Mouse (Mus musculus) stomach, postnatal 0 days (tissue): ENCODE results near the gene Dcaf17. TPM values are rescaled to one million over a fixed set of nuclear protein-coding genes. Genes with fewer than 3 reads are reported as not detected.

Source experiments
- ATAC-seq: fragments of 200-750 bp; cut with Nextera tagmentation; 2 replicates; pipeline ENCODE4 v1.8.0; 2017; ENCODE audit not compliant: low FRiP score, low TSS enrichment
- DNase-seq: peaks from one replicate; pipeline ENCODE4 v3.0.0-alpha.2; 2016; ENCODE audit warnings: low spot score
- H3K27ac ChIP-seq: fragments of 300-500 bp; sonication (generic); replicated peaks from 2 replicates; pipeline ENCODE4 v1.5.1; 2014; ENCODE audit warnings: mild to moderate bottlenecking, control low read depth
- H3K27me3 ChIP-seq: fragments of 300-500 bp; sonication (generic); 2 replicates; pipeline ENCODE4 v1.6.1; 2014; ENCODE audit warnings: low read length; ENCODE audit not compliant: control insufficient read depth, insufficient read depth
- H3K36me3 ChIP-seq: fragments of 300-500 bp; sonication (generic); 2 replicates; pipeline ENCODE4 v1.6.1; 2014; ENCODE audit warnings: low read length, mixed read lengths; ENCODE audit not compliant: control insufficient read depth, insufficient read depth
- H3K4me1 ChIP-seq: fragments of 300-500 bp; sonication (generic); replicated peaks from 2 replicates; pipeline ENCODE4 v1.6.1; 2014; ENCODE audit warnings: antibody characterized with exemption; ENCODE audit not compliant: control insufficient read depth, insufficient read depth
- H3K4me2 ChIP-seq: fragments of 300-500 bp; sonication (generic); replicated peaks from 2 replicates; pipeline ENCODE4 v1.6.1; 2014; ENCODE audit warnings: low read depth, mild to moderate bottlenecking, control low read depth, moderate library complexity
- H3K4me3 ChIP-seq: fragments of 300-500 bp; sonication (generic); 2 replicates; pipeline ENCODE4 v1.5.1; 2014; ENCODE audit warnings: low read depth, low read length, control low read depth
- H3K9ac ChIP-seq: fragments of 300-500 bp; sonication (generic); 2 replicates; pipeline ENCODE4 v1.6.1; 2014; ENCODE audit warnings: mild to moderate bottlenecking, low read length, control low read depth, mixed read lengths
- H3K9me3 ChIP-seq: fragments of 300-500 bp; sonication (generic); 2 replicates; pipeline ENCODE4 v1.6.1; 2016; ENCODE audit warnings: low read length; ENCODE audit not compliant: control insufficient read depth
- CTCF ChIP-seq: IDR thresholded peaks from 2 replicates; pipeline ENCODE4 v1.5.1; 2016; ENCODE audit warnings: antibody characterized with exemption, low read depth, mild to moderate bottlenecking, moderate library complexity
- EP300 ChIP-seq: optimal IDR thresholded peaks from 2 replicates; pipeline ENCODE3; 2016; ENCODE audit warnings: antibody characterized with exemption
- WGBS: fragments of 180-500 bp; shearing (Covaris S2); extraction: QIAGEN DNeasy Blood & Tissue Kit; methylation state at CpG from one replicate; pipeline ENCODE4 v1.1.7; 2014; 5-methylcytosine and 5-hydroxymethylcytosine counted together
- polyA plus RNA-seq: library from polyadenylated mRNA; unstranded; fragments of >200 nt; fragmentation: Nextera tagmentation; extraction: Ambion mirVana; gene quantifications from 2 replicates; pipeline ENCODE4 v1.2.1, GENCODE M21; 2015

Dcaf17 gene
- polyA plus RNA-seq, 1 experiment from 2014 or later: 28.7 TPM

- Histone ChIP-seq H3K4me2 (no peak overlapping the region), H3K27me3 (no peaks in the 10 kb centered on the region), H3K9me3 (no peaks in the 10 kb centered on the region), H3K36me3 (peaks cover 7% of the 10 kb centered on the region; the same call in 1 of the 2 replicates), H3K9ac (no peak overlapping the region), H3K27ac (peak overlapping the region; percentile 20; the same call in 1 of the 2 replicates), H3K4me3 (no peak overlapping the region), H3K4me1 (no peaks in the 10 kb centered on the region)
- DNase-seq (peak; percentile 54), ATAC-seq (0 out of 2 replicates have a peak, but pooled peaks have one; percentile 38)
- WGBS: 74% methylated on average over 4 of the region's 4 CpGs
- TF ChIP-seq EP300 (no peak), CTCF (peak; percentile 65)
Measured at GRCm38 (mm10) chr2:71090660-71091445, 35.7 kb downstream of the Dcaf17 start.

- Histone ChIP-seq H3K4me2 (no peak overlapping the region), H3K27me3 (no peaks in the 10 kb centered on the region), H3K36me3 (0 out of 2 replicates have a peak, but pooled peaks cover 5% of the 10 kb centered on the region), H3K9me3 (no peaks in the 10 kb centered on the region), H3K4me1 (no peaks in the 10 kb centered on the region), H3K27ac (no peak overlapping the region), H3K9ac (no peak overlapping the region), H3K4me3 (no peak overlapping the region)
- WGBS: 55% methylated on average over 7 of the region's 7 CpGs
- TF ChIP-seq CTCF (no peak), EP300 (no peak)
- peak; percentile 54 for DNase-seq
- peak; percentile 83 for ATAC-seq
Measured at GRCm38 (mm10) chr2:71096170-71096569, 41.0 kb downstream of the Dcaf17 start.

GRCm38 (mm10) chr2:71102621-71103291 is 47.6 kb downstream of the Dcaf17 start:
- no peaks in the 10 kb centered on the region for H3K27me3 ChIP-seq
- no peak overlapping the region for H3K27ac ChIP-seq
- no peak overlapping the region for H3K4me3 ChIP-seq
- no peak overlapping the region for H3K9ac ChIP-seq
- H3K9me3 ChIP-seq: no peaks in the 10 kb centered on the region
- ATAC-seq (no peak), DNase-seq (no peak)
- H3K36me3 ChIP-seq: no peaks in the 10 kb centered on the region
- H3K4me2 ChIP-seq: no peak overlapping the region
- H3K4me1 ChIP-seq: no peaks in the 10 kb centered on the region
- WGBS: 80% methylated on average over 10 of the region's 10 CpGs
- no peak for TF ChIP-seq EP300

GRCm38 (mm10) chr2:71103292-71103680 is 48.2 kb downstream of the Dcaf17 start:
- no peak overlapping the region for H3K4me3 ChIP-seq
- no peak for ATAC-seq
- H3K9me3 ChIP-seq: no peaks in the 10 kb centered on the region
- 86% methylated on average over 4 of the region's 4 CpGs for whole genome bisulfite sequencing
- H3K36me3 ChIP-seq: no peaks in the 10 kb centered on the region
- H3K4me2 ChIP-seq: no peak overlapping the region
- no peaks in the 10 kb centered on the region for H3K4me1 ChIP-seq
- no peak overlapping the region for H3K27ac ChIP-seq
- DNase-seq: no peak
- no peak for TF ChIP-seq CTCF
- no peak overlapping the region for H3K9ac ChIP-seq
- no peaks in the 10 kb centered on the region for H3K27me3 ChIP-seq

- H3K4me2 ChIP-seq: no peak overlapping the region
- ATAC-seq: no peak
- H3K36me3 ChIP-seq: no peaks in the 10 kb centered on the region
- TF ChIP-seq EP300 (no peak), CTCF (no peak)
- H3K9ac ChIP-seq: no peak overlapping the region
- whole genome bisulfite sequencing: 52% methylated on average over 3 of the region's 3 CpGs
- H3K27me3 ChIP-seq: no peaks in the 10 kb centered on the region
- no peak overlapping the region for H3K27ac ChIP-seq
- no peaks in the 10 kb centered on the region for H3K4me1 ChIP-seq
- no peak overlapping the region for H3K4me3 ChIP-seq
- H3K9me3 ChIP-seq: no peaks in the 10 kb centered on the region
- no peak for DNase-seq
Measured at GRCm38 (mm10) chr2:71104696-71105095, 49.6 kb downstream of the Dcaf17 start.
